Mouse (Mus musculus) E14TG2a.4 (cell line): ENCODE measurements at regions not wholly inside any gene's neighbourhood (a gene's known extent, or its start where the extent isn't known, plus 50 kb on each side); places are given as distances from the start of the nearest gene placed in this dataset.

Source experiments
- CTCF ChIP-seq: conservative IDR thresholded peaks from 2 replicates; pipeline ENCODE4 v1.5.1; 2014; ENCODE audit warnings: low read length
- NANOG ChIP-seq: IDR thresholded peaks from 2 replicates; pipeline ENCODE4 v1.6.1; 2014; ENCODE audit warnings: borderline replicate concordance, low read length, mixed read lengths

DNA sequence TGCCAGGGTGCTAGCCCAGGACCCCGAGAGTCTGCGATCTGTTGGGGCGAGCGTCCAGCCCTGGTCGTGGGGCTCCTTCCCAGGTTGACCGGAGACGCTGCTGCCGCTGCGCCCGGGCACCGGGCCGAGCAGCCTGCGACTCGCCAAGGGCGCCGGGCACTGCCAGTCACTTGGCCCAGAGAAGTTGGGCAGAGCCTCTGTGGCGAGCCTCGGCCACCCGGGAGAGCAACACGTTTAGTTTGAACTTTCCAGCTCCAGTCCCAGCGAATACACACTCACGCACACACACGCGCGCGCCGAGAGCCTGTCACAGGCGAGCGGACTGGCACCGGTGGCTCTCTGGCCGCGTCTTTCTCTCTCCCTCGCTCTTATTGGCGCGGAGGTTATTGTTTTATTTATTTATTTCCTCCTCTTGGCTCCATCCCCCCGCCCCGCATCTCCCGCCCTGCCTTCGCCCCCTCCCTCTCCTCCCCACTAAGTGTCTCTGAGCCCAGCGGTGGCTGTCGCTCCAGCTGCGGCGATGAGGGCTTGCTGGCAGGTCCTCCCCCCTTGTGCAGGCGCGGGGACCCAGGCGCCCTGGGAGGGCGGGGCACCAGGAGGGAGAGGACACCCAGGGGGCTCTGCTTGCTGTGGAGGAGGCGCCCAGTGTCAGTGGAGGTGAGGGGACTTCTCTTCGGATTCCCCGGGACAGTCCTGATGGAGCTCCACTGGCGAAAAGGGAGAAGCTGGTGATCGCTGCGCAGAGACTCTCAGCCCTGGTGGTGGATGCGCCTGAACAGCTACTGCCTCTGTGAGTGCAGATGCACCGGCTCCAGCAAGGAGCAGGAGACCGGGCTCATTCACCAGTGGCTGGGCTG lies 2072.4 kb upstream of the Tenm3 start:
- TF ChIP-seq CTCF (no peak), NANOG (no peak)
